In the genomic region with DNA sequence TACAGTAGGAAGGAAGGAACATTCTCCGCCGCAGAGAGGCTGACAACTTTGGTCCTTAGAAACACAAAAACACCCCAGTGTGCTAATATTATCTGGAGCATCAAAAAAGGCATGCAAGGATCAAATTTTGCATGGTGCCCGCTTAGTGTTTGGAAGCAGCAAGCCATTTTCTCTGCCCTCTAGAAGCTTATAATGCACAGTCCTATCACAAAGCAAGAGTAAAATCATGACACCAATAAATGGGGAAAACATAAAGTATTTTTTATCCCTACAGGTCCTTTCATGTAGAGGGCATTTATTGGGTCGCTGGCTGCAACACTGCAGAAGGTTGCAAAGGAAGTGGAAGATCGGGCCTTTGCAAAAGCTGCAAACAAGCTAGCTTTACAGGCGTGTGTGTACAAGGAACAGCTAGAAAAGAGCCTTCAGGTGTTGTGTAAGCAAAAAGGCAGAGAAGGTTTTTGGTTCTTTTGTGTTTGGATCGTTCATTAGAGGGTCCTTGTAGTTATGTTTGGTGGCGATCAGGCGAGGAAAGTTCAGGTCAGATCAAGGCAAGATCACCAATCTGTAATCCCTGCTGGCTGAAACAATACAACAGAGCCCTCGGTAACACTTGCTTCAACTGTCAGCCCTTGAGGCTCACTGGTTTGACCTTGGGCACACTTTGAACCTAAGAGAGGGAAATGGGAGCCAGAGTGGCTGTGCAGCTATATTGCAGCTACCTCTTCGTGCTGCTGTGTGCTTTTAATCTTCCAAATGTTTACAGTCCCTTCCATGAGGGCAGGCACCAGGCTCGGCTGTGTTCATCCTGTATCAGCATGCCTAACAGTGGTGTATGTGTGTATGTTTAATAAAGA, we compare ENCODE assay signal across 9 mouse cellular contexts. TPM values are rescaled to one million over a fixed set of nuclear protein-coding genes. Genes with fewer than 3 reads are reported as not detected.
DNase-seq lines count a peak whose midpoint lies in the region; ATAC-seq and TF ChIP-seq lines count a peak whose summit lies in the region.
"Had no signal": no experiment of that assay in that cellular context is flagged by ENCODE, and none has a peak within 500 bp of the region (broad histone marks: within the 10 kb centered on the region; RNA-seq: fewer than 3 reads in every experiment).

No protein-coding gene starts in this region.

- no peak for TF ChIP-seq CTCF in lung, adult 2 months (IDR thresholded peaks at IDR 0.05; ENCODE audit: insufficient read depth, low read length)
- TF ChIP-seq CTCF in cerebellum, adult 2 months (IDR thresholded peaks at IDR 0.05; ENCODE audit: borderline replicate concordance, insufficient read depth, low read depth, low read length), result no peak

- no peaks in the 10 kb centered on the region for H3K9me3 ChIP-seq in hindbrain, embryonic 10.5 days
- no peaks in the 10 kb centered on the region for H3K9me3 ChIP-seq in liver, embryonic 15.5 days (replicated peaks)

- no peak for DNase-seq in lung, adult 2 months
- DNase-seq in lung, postnatal 25 days (ENCODE audit: low spot score), result no peak
- peak; percentile 41 to 56 for DNase-seq in cerebellum, adult 2 months
- DNase-seq in hindbrain, embryonic 10.5 days (ENCODE audit: low spot score), result no peak
- peak; percentile 13 for DNase-seq in yolk sac, embryonic 10.5 days (ENCODE audit: low spot score)
- no peak for DNase-seq in ovary, postnatal 36 days (ENCODE audit: low spot score)

- TF ChIP-seq POLR2A in lung, adult 2 months (IDR thresholded peaks at IDR 0.05; ENCODE audit: borderline replicate concordance, extremely low read depth, low read depth, low read length), result no peak
- peak; percentile 3; the same call in 1 of the 2 replicates for TF ChIP-seq POLR2A in cerebellum, adult 2 months (IDR thresholded peaks at IDR 0.05; ENCODE audit: borderline replicate concordance, insufficient read depth, low read length)

- WGBS in lung, adult 2 months, result 5% methylated on average over 12 of the region's 12 CpGs
- 5% methylated on average over 12 of the region's 12 CpGs for WGBS in cerebellum, adult 2 months
- 9% methylated on average over 12 of the region's 12 CpGs for WGBS in hindbrain, embryonic 10.5 days
- WGBS in liver, embryonic 15.5 days (ENCODE audit: insufficient replicate concordance), result 17% methylated on average over 12 of the region's 12 CpGs

- no peaks in the 10 kb centered on the region for H3K36me3 ChIP-seq in hindbrain, embryonic 10.5 days
- H3K36me3 ChIP-seq in liver, embryonic 15.5 days (replicated peaks), result no peaks in the 10 kb centered on the region

- no peaks in the 10 kb centered on the region for H3K27me3 ChIP-seq in cerebellum, adult 2 months (ENCODE audit: control insufficient read depth, insufficient read depth, low read length)
- no peaks in the 10 kb centered on the region for H3K27me3 ChIP-seq in hindbrain, embryonic 10.5 days (ENCODE audit: insufficient read depth, poor library complexity, severe bottlenecking)
- peaks cover 42% of the 10 kb centered on the region for H3K27me3 ChIP-seq in liver, embryonic 15.5 days

- ATAC-seq in liver, embryonic 15.5 days (ENCODE audit: insufficient read depth), result no peak
- no peak for ATAC-seq in megakaryocyte-erythroid progenitor cell, adult 5-6 weeks (replicated peaks; ENCODE audit: low FRiP score, low TSS enrichment, poor library complexity, severe bottlenecking)

- H3K27ac ChIP-seq in cerebellum, adult 2 months (ENCODE audit: insufficient read depth, low read length), result peak overlapping the region; percentile 80
- H3K27ac ChIP-seq in hindbrain, embryonic 10.5 days, result peak overlapping the region; percentile 96
- H3K27ac ChIP-seq in liver, embryonic 15.5 days (replicated peaks), result peak overlapping the region; percentile 79

- H3K4me3 ChIP-seq in lung, adult 2 months (replicated peaks; ENCODE audit: extremely low read depth, low read depth, low read length), result peak overlapping the region; percentile 99
- peak overlapping the region; percentile 91 for H3K4me3 ChIP-seq in cerebellum, adult 2 months (replicated peaks; ENCODE audit: insufficient read depth, low read depth, low read length)
- H3K4me3 ChIP-seq in hindbrain, embryonic 10.5 days, result peak overlapping the region; percentile 92
- H3K4me3 ChIP-seq in liver, embryonic 15.5 days (replicated peaks), result peak overlapping the region; percentile 64

- H3K4me2 ChIP-seq in liver, embryonic 15.5 days, result peak overlapping the region; percentile 65

- no peak overlapping the region for H3K9ac ChIP-seq in liver, embryonic 15.5 days

- H3K4me1 ChIP-seq in lung, adult 2 months (ENCODE audit: control insufficient read depth, insufficient read depth, low read length), result peaks cover 14% of the 10 kb centered on the region
- peaks cover 14% of the 10 kb centered on the region for H3K4me1 ChIP-seq in cerebellum, adult 2 months (ENCODE audit: control insufficient read depth, insufficient read depth, low read length)
- peaks cover 46% of the 10 kb centered on the region for H3K4me1 ChIP-seq in hindbrain, embryonic 10.5 days (replicated peaks)
- no peaks in the 10 kb centered on the region; the same call in 1 of the 2 replicates for H3K4me1 ChIP-seq in liver, embryonic 15.5 days (replicated peaks)

RNA-seq across cellular contexts. Expression of a gene that starts 1.0 kb away (rescaled TPM):
- polyA plus RNA-seq in lung, adult 2 months (2012; rRNA removed), result 4.8 and 7.6 TPM in 2 replicates
- polyA plus RNA-seq in cerebellum, adult 2 months (2012; rRNA removed), result 27.2 and 38.2 TPM in 2 replicates
- 4.8 and 5.2 TPM in 2 replicates for polyA plus RNA-seq in hindbrain, embryonic 10.5 days (2016; fragmentation: Nextera tagmentation; extraction: Ambion mirVana)
- 1.9 and 2.9 TPM in 2 replicates for polyA plus RNA-seq in liver, embryonic 15.5 days (2015; fragmentation: Nextera tagmentation; extraction: Ambion mirVana)
- total RNA-seq in megakaryocyte-erythroid progenitor cell, adult 5-6 weeks (2014; fragmentation: Nextera tagmentation), result not detected in 2 replicates
- not detected in 2 replicates for total RNA-seq in megakaryocyte-erythroid progenitor cell, adult 5-6 weeks (2017)
- total RNA-seq: neutrophil, adult 5-6 weeks had no signal

RNA-seq across cellular contexts. Expression of a gene that starts 1.1 kb away (rescaled TPM):
- polyA plus RNA-seq in lung, adult 2 months (2012; rRNA removed), result 5.0 and 9.7 TPM in 2 replicates
- polyA plus RNA-seq in cerebellum, adult 2 months (2012; rRNA removed), result 18.5 and 18.7 TPM in 2 replicates
- 3.5 TPM in 2 replicates for polyA plus RNA-seq in hindbrain, embryonic 10.5 days (2016; fragmentation: Nextera tagmentation; extraction: Ambion mirVana)
- 2.7 and 2.8 TPM in 2 replicates for polyA plus RNA-seq in liver, embryonic 15.5 days (2015; fragmentation: Nextera tagmentation; extraction: Ambion mirVana)
- total RNA-seq in megakaryocyte-erythroid progenitor cell, adult 5-6 weeks (2014; fragmentation: Nextera tagmentation), result 0.25 and 0.92 TPM in 2 replicates
- 0.42 TPM in 1 of 2 replicates, not detected in the other for total RNA-seq in megakaryocyte-erythroid progenitor cell, adult 5-6 weeks (2017)
- total RNA-seq: neutrophil, adult 5-6 weeks had no signal

Comparison
In these comparisons a context has a peak if more than half of its experiments do, and no peak if none do; other contexts are left out.
1. DNase-seq: peak in cerebellum, adult 2 months (2 of 2) and yolk sac, embryonic 10.5 days (single experiment); none in lung, adult 2 months (single experiment), lung, postnatal 25 days (single experiment), hindbrain, embryonic 10.5 days (single experiment) and ovary, postnatal 36 days (single experiment).
2. Peak in every context shown above with its lines, with median percentiles within 50 percentile points of each other: H3K4me3 ChIP-seq and H3K27ac ChIP-seq.